Mouse (Mus musculus) regulatory T cell (primary cell): ENCODE results near the gene Sgf29.

Source experiments
- in situ Hi-C: fragments of 300-600 bp; cut with MboI, MseI; formaldehyde crosslinking; loops from one replicate; pipeline ENCODE4 v1.15.1; 2025; ENCODE audit warnings: high pct_unique_total_duplicates

Sgf29 gene

DNA sequence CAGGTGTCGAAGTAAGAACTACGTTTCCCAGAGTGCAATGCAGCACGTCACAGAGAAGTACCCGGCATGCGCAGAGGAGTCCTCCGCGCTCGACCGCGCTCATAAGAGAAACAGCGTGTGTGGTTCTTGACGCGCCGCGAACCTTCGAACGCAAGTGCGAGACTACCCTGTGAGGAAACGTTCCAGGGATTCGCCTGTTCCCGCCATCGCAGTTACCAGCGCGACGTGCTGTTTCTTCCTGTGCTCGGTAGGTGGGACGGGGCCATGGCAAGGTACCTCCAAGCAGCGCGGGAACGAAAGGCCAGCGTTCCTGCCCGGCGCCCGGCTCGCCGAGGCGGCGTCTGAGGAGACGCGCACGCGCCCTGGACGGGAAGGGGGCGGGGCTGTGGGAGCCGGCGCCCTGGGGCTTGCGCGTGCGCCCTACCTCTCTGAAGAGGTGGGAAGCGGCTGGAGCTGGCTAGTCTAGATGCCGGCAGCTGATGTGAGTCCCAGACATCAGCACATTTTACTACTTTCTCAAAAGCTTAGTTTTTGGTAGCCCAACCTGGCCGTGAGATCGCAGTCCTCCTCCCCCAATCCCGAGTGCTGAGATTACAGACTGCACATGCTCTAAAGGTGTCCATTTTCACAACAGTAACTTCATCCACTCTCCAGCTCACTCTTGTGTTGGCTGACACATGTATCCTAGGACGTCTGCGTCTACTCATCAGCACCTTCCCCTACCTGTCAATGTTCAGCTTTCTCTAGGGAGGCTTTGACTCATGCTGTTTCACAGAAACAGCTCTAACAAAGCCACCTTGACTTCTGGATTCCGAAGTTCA is at the start of gene Sgf29:
Sgf29 (plus strand) TSS at position 79 of the 821 bp plus-strand sequence.
- in situ Hi-C loops: loop anchor here (10.0 kb wide), 1 partner anchor 45 kb away; the partner anchor contains the start of genes Bola2 and Slx1b

DNA sequence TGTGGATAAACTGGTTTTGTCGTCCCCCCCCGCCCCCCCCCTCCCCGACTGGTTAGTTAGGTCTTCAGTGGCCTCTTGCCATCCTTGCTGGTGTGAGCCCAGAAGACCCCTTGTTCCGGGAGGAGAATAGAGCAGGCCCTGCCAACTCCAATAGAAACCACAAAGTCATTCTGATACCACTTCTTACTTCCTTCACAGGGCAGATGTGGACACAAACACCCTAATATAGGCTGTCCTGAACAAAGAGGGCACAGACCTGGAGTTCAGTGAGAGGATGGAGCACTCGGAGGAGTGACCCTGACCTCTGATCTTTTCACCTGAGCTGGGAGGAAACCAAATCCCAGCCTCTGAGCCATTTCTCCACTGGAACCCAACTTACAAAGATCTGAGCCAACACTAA is 47.2 kb upstream of the Sgf29 start:
- in situ Hi-C loops: loop anchor here (10.0 kb wide), 1 partner anchor 287 kb away; no protein-coding TSS in a partner anchor

DNA sequence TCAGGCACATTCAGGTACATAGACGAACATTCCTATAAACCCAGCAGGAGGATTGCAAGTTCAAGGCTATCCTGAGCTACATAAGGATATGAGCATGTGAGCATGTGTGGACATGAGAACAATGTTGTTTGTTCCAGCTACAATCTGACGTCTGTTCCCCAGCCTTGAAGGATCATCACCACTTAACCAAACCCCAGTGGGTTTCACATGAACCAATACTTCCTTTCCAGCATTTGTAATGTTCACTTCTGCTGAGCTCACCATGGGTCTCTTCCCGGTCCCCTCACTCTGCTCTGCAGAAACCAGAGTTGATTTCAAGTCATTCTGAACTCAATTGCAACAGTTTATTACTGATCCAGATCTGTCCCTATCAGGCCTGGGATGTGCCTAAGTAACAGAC is 46.5 kb upstream of the Sgf29 start:
- in situ Hi-C loops: loop anchor here (10.0 kb wide), 1 partner anchor 288 kb away; no protein-coding TSS in a partner anchor

DNA sequence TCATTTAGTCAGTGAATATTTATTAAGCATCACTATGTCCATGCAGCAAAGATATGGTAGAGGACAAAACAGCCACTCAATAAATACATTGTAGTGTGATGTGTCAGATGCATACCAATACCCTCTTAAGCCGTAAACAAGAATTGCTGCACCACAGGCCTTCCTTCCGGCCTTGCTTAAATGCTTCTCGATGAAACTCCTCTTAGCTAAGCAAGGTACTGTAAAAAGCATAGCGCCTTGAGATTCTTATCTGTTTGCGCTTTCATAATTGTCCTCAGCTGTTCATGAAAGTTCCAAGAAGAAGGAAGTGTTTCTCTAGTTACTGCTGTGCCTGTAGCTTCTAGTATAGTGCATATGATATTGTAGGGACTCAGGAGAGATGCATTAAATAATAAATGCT is 42.5 kb upstream of the Sgf29 start:
- in situ Hi-C loops: loop anchor here (10.0 kb wide), 1 partner anchor 292 kb away; no protein-coding TSS in a partner anchor

DNA sequence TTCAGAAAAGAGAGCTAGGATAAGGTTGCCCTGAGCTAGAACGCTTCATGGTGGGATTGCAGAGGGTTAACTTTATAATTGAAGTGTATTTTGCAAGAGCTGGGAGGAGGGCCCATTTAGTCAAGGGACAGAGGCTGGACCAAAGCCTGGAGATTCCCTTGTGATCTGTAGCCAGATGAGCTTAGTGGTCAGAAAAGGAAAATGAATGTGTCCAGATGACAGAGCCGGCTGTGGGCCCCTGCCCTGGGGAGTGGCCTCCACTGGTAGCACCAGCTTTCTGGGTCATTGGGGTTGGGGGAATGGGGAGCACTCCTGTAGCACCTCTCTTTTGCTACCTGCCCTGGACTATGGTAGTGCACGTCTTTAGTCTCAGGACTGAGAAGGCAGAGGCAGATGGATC is 42.0 kb upstream of the Sgf29 start:
- in situ Hi-C loops: loop anchor here (10.0 kb wide), 1 partner anchor 292 kb away; no protein-coding TSS in a partner anchor

DNA sequence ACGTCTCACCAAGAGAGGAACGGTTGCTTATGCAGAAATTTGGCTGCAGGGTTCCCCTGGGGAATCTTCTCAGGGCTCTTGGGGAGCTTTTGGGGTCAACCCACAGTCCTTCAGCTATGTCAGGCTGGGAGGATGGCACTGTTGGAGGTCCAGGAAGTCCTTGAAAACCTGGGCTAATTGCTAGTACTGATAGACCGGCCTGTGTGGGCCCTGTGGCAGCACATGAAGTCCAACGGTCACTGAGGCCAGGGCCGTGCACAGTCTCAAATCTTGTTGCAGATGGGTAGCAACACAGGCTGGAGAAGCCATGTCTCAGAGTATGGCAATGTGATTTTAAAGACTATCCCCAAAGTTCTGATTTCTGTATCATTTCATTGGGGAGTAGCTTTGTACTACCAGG is 41.3 kb upstream of the Sgf29 start:
- in situ Hi-C loops: loop anchor here (10.0 kb wide), 1 partner anchor 293 kb away; no protein-coding TSS in a partner anchor

DNA sequence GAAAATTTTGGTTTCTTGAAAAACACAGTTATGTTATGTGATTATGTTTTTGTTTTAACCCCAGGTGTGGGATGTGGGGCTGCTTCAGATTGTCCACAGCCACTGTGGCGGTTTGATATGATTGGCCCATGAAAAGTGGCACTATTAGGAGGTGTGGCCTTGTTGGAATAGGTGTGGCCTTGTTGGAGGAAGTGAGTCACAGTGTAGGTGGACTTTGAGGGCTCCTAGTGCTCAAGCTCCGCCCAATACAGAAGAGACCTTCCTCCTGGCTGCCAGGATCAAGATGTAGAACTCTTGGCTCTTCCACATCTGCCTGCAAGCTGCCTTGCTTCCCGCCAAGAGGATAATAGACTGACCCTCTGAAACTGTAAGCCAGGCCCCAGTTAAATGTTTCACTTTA is 36.4 kb upstream of the Sgf29 start:
- in situ Hi-C loops: no loop called here

DNA sequence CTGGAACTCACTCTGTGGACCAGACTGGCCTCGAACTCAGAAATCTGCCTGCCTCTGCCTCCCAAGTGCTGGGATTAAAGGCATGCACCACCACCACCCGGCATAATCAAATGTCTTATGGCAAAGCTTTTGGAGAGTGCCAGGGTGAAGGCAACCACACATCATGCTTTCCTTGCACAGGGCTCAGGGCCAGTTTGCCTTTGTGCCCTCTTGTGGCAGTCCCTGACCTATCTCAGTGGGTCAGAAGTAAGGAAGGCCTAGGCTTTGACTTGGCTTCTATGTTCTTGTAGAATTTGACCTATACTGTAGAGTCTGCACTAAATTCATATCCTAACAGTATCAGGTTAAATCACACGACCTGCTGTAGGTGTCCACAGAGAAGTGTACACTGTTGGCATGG is 32.4 kb upstream of the Sgf29 start:
- in situ Hi-C loops: no loop called here

DNA sequence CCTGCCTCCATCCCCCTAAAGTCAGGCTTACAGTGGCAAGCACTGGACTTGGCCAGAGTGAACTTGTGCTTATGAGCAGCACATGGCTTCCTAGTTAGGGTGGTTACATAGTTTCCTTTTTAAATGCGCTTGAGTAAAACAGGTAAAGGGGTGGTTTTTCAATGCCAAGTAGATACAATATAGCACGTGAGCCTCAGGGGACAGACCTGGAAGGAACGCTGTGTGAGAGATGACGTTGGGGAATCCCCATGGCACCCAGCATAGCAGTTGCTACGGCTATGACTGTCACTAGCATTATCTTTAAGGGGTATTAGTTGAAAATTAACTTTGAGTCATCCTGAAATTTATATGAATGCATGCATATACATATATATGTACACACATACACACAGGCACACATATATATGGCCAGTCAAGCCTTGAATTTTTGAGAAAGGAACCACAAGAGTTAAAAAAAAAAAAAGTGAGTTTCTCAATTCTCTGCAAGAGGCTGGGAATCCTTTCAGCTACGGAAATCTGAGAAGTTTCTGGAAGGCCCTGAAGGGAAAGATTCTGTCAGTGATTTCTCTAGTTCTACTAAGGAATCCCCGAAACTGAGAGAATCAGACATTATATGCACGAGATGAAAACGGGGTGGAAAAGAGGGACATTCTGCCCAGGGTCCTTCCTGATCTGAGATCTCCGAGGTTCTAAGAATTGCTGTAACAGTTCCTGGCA is 29.4 kb upstream of the Sgf29 start:
- in situ Hi-C loops: no loop called here

DNA sequence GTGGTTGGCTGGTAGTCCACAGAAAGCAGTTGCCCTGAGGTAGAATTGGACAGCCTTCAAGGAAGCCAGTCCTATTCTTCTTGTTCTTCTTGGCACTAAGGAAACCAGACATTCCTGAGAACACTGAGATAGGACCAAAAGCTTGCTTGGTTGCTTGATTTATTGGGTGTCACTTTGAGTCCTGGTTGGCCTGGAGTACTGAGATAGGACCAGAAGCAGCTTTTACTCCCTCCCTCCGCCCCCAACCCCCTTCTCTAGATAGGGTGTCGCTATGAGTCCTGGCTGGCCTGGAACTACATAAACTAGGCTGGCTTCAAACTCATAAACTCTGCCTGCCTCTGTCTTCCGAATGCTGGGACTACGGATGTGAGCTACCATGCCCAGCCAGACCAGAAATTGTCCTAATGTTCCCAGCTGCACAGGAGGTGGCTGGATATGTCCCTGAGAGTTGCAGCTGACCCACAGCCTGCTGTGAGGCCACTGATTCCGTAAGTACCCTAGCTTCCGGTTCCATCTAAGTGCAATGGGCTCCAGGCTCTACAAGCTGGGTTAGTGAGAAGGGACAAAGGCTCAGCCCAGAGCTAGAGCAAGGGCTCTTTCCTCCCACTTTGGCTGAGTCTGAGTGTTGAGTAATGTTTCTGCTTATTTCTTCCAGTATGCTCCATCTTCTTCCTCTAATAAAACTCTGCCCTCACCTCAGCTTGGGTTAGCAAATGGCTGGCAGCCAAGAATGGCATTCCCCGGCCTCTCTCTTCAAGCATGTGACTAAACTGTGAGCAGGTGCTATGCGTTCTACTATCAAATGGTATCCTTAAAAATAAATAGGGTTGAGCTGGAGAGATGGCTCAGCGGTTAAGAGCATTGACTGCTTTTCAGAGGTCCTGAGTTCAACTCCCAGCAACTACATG is 27.4 kb upstream of the Sgf29 start:
- in situ Hi-C loops: no loop called here

DNA sequence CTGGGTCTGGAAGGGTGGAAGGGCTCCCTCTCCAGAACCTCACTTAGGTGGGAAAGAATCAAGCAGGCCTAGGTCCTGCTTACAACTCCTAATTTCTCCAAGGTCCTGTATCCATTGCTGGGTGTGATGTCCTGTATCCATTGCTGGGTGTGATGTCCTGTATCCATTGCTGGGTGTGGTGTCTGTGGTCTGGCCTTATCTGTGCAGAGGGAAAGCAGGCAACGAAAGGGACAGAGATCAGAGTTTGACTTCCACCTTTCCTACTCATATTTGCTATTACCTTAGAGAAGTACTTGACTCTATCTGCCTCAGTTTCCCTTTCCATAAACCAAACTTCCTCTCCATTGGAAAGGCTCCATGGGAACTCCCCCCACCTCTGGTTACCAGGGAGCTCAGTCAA is 25.7 kb upstream of the Sgf29 start:
- in situ Hi-C loops: no loop called here

DNA sequence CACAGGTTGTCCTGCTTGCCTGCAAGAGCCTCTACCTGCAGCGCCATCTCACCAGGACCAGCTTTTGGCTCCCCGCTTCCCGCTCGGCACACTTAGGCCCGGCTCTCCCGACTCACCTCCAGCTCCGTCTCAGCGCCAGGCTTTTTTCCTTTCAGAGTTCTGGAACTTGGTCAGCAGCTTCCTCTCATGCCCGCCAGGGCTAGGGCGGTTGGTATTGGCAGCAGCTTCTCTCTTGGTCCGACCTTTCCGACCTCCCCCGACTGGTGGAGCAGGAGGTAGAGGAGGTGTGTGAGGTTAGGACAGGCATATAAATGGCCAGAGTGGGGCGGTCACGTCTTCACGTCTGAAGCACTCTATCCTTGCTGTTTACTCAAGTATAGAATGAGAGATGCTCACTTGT is 24.3 kb upstream of the Sgf29 start:
- in situ Hi-C loops: loop anchor here (5.0 kb wide), 1 partner anchor 37 kb away; the partner anchor contains the start of gene Cln3

DNA sequence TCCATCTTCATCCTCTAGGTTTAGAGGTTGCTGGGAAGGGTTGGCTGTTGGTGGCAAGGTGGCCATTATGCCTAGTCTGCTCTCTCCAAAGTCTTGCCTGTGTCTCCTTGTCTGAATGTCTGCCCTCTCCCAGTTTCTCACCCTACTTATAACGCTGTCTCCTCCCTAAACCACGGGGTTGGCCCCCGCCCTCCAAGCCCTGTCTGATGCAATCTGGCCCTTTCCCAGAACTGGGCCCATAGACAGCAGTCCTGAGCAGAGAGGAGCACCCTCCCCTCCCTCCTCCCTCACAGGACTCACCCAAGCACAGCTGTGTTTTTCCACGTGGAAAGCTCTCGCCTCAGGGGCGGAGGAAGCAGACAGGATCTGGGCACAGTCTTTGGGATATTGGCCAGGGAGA is 23.7 kb upstream of the Sgf29 start:
- in situ Hi-C loops: loop anchor here (5.0 kb wide), 1 partner anchor 38 kb away; the partner anchor contains the start of gene Cln3

DNA sequence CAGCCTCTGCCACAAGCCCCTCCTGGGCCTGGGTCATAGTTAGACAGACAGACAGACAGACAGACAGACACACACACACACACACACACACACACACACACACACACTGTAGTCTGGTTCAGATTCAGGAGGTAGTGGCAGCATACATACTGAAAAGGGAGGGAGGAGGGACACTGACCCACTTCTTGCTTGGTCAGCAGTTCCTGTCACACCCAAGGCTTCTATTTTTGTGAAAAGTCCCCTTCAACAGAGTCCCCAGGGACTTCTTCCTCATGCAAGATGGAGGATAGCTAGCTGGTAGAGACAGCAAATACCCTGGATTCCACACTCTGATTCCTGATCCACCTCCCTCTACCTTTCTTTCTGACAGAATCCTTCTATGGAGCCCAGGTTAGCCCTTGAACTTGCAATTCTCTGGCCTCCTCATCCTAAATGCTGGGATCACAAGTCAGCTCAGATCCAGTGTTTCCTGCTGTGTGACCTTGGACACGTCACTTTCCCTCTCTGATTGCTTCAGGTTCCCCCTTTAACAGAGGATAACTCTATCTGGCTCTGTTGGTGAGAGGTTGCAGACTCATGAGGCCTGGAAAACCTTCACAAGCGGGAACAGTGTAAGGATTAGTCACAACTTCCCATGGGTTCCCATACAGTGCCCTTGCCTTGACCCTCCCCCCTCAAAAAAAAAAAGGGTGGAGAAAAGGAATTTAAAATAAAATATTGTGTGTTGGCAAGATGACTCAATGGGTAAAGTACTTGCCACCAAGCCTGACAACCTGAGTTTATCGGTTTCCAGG is 23.1 kb upstream of the Sgf29 start:
- in situ Hi-C loops: loop anchor here (5.0 kb wide), 1 partner anchor 39 kb away; the partner anchor contains the start of gene Cln3

DNA sequence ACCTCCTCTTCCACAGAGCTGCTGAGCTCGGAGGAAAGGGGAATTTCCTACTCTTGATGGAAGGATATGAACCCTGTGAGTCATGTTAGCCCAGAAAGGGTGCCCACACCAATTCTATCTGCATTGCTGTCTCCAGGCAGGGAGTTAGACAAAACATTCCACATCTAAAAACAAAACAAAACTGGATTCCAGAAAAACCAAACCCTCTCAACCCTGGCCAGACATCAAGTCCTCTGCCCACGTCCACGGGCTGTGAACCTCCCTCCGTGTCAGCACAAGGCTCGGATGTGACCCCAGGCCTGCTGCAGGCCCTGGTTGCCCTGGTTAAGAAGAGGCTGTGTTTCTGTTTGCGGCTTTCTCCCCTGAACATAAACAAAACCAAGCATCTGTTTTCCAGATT is 21.0 kb upstream of the Sgf29 start:
- in situ Hi-C loops: loop anchor here (5.0 kb wide), 1 partner anchor 41 kb away; the partner anchor contains the start of gene Cln3

DNA sequence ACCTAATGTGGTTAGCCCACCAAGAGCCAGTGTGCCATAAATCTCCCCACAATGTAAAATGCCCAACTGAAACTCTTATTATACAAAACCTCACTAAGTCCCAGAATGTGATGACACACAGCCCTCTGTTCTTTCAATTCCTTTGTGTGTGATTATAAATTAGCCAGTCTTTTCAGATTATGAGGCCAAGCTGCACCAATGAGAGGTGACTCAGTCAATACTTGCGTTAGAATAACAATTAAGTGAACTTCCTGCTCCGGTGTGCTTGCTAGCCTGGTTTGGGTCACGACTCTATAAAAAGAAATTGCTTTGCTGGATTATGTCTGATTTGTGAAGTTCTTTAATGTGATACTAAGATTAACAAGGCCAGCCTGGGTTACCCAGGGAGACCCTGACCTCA is 19.2 kb upstream of the Sgf29 start:
- in situ Hi-C loops: loop anchor here (5.0 kb wide), 1 partner anchor 43 kb away; the partner anchor contains the start of gene Cln3

DNA sequence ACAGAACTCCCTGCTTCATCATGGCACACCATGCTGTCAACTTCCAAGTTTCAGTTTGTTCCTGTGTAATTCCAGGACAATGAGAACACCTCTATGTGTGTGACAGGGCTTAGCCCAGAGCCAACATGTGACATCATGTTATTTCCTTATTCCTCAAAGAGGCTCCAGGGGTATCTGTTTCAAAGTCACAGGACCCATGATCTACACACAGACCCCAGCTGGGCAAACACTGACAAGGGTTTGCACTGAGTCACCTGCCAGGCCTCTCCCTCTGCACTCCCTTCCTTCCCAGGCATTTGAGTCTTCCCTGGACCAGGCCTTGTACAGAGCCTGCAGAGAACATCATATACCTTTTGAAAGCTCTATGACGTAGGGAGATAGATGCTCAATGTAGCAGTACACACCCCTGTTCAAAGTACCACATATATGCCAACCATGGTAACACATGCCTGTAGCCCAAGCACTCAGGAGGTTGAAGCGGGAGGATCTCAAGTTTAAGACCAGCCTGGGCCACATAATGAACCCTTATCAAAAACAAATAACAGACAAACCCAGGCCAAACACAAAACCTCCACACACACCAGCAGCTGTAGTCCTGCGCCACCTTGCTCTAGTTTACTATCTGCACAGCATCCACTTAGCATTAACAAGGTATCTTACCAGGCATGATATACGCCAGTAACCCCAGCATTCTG is 18.1 kb upstream of the Sgf29 start, which contains the start of gene Nupr1:
Nupr1 (minus strand) TSS at position 38 of the 695 bp plus-strand sequence.
- in situ Hi-C loops: no loop called here

DNA sequence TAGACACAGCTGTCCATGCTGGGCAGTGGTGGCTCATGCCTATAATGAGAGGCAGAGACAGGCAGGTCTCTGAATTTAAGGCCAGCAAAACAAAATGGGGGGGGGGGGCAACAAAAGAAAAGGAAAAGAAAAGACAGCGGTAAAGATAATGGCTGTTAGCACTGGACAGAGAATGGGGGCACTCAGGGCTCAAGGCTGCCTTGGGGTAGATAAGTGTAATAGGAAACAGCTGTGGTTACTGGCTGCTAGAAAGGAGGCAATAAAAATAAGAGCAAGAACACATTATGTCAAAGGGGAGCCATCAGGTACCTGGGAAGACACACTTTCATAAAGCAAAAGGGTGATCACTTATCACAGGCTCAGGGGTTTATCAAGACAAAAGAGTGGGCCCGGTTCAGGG is 16.6 kb upstream of the Sgf29 start:
- in situ Hi-C loops: no loop called here

DNA sequence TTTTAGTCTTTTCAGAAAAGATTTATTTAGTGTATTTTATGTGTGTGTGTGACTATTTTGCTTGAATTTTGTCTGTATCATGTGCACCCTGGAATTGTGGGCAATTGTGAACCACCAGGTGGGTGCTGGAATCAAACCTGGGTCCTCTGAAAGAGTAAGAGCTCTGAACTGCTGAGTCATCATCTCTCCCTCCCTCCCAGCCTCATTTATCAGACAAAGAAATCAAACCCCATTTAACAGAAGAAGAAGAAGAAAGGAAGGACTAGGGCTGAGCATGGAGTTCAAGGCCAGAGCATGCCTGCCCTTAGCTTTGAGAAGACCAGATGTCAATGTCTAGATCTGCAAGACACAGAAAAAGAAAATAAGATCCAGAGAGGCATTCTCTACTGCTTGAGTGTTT is 13.7 kb upstream of the Sgf29 start:
- in situ Hi-C loops: loop anchor here (5.0 kb wide), 1 partner anchor 68 kb away; the partner anchor contains the start of gene Eif3c
